Mouse (Mus musculus): ENCODE data around the gene Sh2b3. TPM values are rescaled to one million over a fixed set of nuclear protein-coding genes. Genes with fewer than 3 reads are reported as not detected.

The Sh2b3 gene
- 7.7 and 10.1 TPM in 2 replicates for polyA plus RNA-seq (2021; fragmentation: Nextera tagmentation)
- long read RNA-seq, experiment 1, full-length matches to known transcripts = 22 of 35 reads
- long read RNA-seq, experiment 1, partial matches to known transcripts = 10 of 35 reads
- long read RNA-seq, experiment 1, other reads (novel, unspliced or antisense) = 3 of 35 reads
- long read RNA-seq, experiment 2, full-length matches to known transcripts = 67 of 85 reads
- long read RNA-seq, experiment 2, partial matches to known transcripts = 9 of 85 reads
- long read RNA-seq, experiment 2, other reads (novel, unspliced or antisense) = 9 of 85 reads

DNA sequence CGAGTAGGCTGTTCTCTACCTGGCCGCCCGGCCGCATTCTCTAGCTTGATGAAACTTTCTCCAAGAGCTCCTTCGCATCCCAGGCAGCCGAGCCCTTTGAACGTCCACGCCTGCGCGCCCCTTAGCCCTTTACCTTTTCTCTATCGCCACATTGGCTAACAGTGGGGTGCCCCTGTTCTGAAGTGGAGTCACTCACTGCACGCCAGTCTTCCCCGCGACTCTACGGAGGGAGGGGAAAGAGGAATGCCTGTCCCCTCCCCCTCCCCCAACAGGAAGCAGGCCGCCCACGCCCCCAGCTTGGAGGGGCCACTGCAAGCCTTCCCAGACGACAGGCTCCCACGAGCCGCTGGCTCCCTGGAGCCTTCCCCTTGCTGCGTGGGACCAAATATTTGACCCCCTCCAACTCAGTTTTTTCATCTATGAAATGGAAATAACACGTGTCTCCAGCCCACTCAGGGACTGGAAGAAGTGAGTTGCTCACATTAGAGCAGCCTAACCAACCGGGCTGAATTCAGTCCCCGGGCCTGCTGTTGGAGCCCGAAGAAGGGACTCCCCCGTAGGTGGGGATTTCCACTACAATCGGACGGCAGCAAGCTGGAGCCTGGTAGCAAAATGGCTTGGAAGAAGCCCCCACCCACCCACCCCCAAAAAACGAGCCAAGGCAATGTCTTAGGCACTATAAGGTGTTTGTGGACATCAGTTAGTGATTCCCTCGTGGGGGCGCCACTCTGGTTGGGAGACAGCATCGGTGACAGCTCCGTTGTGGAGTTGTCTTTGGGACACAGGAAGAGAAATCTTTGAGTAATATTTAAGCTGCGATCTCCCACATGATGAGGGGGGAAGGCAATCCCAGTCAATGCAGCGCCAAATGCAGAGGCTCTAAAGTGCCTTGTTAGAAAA lies at the start of gene Sh2b3:
TSS of gene Sh2b3 (minus strand) at position 206 of the 900 bp plus-strand sequence.

DNA sequence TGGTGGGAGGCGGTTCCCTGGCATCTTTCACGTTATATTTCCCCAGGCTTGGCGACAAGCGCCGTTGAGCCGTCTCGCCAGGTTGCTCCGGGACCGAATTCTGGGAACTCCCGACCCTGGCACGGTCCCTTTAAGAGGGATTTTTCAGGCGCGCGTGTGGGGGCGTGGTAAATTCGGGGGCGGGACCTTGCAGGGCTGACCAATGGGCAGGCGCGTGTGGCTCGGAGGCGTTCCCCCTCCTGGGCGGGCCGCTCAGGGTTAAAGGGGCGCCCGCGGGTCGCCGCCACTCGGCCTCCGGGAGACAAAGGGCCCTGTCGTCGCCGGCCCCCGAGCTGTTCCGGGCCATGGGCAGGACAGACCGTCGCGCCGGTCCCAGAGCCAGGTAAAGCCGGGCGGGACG lies 11.3 kb upstream of the Sh2b3 start, which contains the start of gene Pheta1:
TSS of gene Pheta1 (plus strand) at position 242 of the 400 bp plus-strand sequence.

Small RNAs within 50 kb of the gene (microRNA-seq; reads per million reads assigned to microRNA genes)
- gene Mir7031 = 9.7 reads per million, percentile 31 among the genes with 10 or more reads in this experiment

Other genes starting within 250 kb of the Sh2b3 start
- gene Aldh2, start 243.8 kb downstream of the Sh2b3 start, polyA plus RNA-seq (2021; fragmentation: Nextera tagmentation) = 87.9 and 114 TPM in 2 replicates
- gene Acad12, start 218.7 kb downstream of the Sh2b3 start, polyA plus RNA-seq (2021; fragmentation: Nextera tagmentation) = 1.8 and 2.0 TPM in 2 replicates
- gene Acad10, start 177.1 kb downstream of the Sh2b3 start, polyA plus RNA-seq (2021; fragmentation: Nextera tagmentation) = 0.98 and 1.7 TPM in 2 replicates
- gene Brap, start 177.1 kb downstream of the Sh2b3 start, polyA plus RNA-seq (2021; fragmentation: Nextera tagmentation) = 25.7 and 28.0 TPM in 2 replicates
- 23.5 and 26.3 TPM in 2 replicates for gene Atxn2, start 126.3 kb downstream of the Sh2b3 start, polyA plus RNA-seq (2021; fragmentation: Nextera tagmentation)
- 5.0 and 5.3 TPM in 2 replicates for gene Pheta1, start 11.3 kb upstream of the Sh2b3 start, polyA plus RNA-seq (2021; fragmentation: Nextera tagmentation)
- gene Cux2, start 212.5 kb upstream of the Sh2b3 start, polyA plus RNA-seq (2021; fragmentation: Nextera tagmentation) = 5.0 and 6.2 TPM in 2 replicates

Measured in layer of hippocampus, adult 6 months (tissue).